Mouse (Mus musculus) cortical plate, adult 2 months (tissue): ENCODE data around the gene Slc44a5.

Source experiments
- CTCF ChIP-seq: fragments of 200-500 bp; IDR thresholded peaks from 2 replicates; pipeline ENCODE4 v1.5.1; 2011; ENCODE audit warnings: mild to moderate bottlenecking, control low read depth, low read length; ENCODE audit not compliant: insufficient read depth; ENCODE audit errors: extremely low read depth
- POLR2A ChIP-seq: fragments of 200-500 bp; IDR thresholded peaks from 2 replicates; pipeline ENCODE4 v1.6.1; 2011; ENCODE audit warnings: mild to moderate bottlenecking, low read length, control low read depth; ENCODE audit not compliant: insufficient read depth; ENCODE audit errors: extremely low read depth

- TF ChIP-seq POLR2A: no peak
- no peak for TF ChIP-seq CTCF
Observed at GRCm38 (mm10) chr3:154136501-154136900, 163.3 kb downstream of the Slc44a5 start.
